Mouse (Mus musculus) c-Kit-positive CD71-negative TER-119-negative erythroid progenitor cells, embryonic 14.5 days (primary cell): ENCODE results near the gene Gm37240.

Source experiments
- DNase-seq: peaks from one replicate; pipeline ENCODE4 v3.0.0-alpha.2; 2013; ENCODE audit warnings: low read depth

Gene Gm37240

GRCm38 (mm10) chr3:84749222-84749621 lies 1138.1 kb downstream of the Gm37240 start:
- DNase-seq, result peak; percentile 47

DNA sequence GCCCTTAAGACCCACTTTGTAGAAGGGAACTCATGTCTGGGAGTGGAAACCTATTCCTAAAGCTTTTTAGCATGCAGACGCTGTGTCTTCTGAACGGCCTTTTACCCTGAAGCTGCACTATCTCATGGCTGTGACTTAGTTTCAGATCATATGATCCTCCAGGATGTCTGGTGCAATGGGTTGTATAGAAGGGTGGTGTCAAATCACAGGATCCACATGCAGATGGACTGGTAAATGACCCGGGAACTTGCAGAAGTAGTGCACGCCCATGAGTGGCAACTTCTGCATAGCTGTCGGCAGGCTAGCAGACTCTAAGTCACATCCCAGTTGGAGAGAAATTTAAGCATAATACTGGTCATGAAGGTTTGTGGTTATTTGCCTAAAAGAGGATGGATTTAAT lies 1139.2 kb downstream of the Gm37240 start:
- no peak for DNase-seq

DNA sequence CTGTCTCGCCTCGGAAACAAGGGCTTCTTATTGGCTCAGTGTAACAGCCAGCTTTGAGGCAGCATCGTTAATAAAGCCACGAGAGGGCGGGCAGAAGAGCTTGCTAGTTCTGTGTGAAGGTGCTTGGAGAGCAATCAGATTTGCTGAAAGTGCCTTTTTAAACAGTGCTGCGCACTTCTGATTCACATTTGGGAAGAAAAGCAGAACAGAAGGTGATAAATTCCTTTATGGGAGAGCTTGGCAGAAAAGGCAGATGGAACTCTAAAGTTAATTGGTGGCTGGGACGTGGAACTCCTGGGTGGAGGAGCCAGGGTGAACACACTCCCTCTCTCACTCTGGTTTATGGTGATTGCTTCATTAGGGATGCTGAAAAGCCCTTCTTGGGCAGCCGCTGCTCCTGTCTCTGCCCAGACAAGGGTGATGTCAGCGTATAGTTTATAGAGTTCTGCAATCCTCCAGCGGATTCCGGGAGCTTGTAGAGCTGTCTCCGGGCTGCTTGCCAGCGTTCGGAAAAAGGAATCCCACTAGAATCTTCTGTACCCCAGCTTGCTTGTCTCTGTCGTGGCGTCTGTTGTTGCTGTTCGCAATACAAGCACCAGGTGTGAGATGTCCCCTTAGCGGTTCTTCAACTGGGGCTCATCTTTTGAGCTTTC lies 1141.7 kb downstream of the Gm37240 start:
- no peak for DNase-seq

DNA sequence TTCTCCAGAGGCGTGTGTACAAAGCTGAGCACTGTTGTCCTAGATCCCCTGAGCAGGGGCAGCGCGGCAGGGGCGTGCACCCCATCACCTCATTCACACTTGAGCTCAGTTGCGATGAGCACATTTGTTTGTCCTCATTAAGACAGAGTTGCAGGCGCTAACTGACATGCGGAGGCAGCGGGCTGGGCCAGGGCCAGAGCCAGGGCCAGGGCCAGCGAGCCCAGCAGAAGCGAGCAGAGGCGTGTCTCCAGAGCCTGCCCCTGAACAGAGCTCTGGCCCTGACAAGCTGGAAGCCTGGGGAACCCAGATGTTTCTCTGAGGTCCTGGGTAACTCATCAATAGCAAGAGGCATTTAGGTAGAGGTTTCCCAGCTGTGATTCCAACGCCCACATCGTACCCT lies 1142.6 kb downstream of the Gm37240 start:
- no peak for DNase-seq

- no peak for DNase-seq
Measured at GRCm38 (mm10) chr3:84740050-84740596, 1147.2 kb downstream of the Gm37240 start.

DNA sequence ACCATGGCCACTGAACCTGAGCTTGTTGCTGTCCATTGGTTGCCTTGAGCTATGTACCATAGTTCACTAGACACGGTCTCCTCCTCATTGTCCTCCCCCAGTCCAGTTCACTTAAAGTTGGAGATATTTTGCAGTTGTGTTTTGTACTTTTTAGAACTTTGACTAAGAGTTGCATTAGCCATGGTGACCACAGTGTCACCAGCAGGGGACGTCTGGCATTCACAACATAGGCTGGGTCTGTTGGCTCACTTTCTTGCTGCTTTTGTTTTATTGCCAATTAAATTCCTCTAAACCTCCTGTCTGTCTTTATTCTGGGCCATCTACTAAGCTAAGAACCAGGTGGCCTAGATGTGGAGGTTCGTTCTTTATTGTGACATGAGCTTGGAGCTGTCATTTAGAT lies 1150.2 kb downstream of the Gm37240 start:
- DNase-seq, result no peak

DNA sequence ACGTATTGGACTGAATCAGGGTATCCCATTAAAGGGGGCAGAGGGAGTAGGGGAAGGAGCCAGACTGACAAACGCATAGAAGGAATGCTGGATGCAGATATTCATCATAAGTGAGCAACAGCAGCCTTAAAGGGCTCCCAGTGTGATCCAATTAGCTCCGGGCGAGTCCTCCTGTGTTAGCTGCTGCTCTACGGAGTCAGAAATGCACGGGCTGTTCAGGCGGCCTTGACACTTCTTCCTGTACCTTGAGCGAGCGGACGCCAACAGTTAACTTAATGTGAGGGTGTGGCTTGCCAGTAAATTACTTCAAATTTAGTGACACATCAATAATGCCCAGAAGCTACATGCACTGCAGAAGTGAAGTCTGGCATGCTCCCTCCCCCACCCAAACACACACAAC lies 1151.6 kb downstream of the Gm37240 start:
- DNase-seq, result no peak

- DNase-seq, result no peak
Measured at GRCm38 (mm10) chr3:84732516-84732915, 1154.8 kb downstream of the Gm37240 start.

GRCm38 (mm10) chr3:84732016-84732502 lies 1155.3 kb downstream of the Gm37240 start:
- DNase-seq, result no peak

GRCm38 (mm10) chr3:84731403-84732015 lies 1155.8 kb downstream of the Gm37240 start:
- DNase-seq, result no peak

- no peak for DNase-seq
Measured at GRCm38 (mm10) chr3:84731003-84731402, 1156.3 kb downstream of the Gm37240 start.

DNA sequence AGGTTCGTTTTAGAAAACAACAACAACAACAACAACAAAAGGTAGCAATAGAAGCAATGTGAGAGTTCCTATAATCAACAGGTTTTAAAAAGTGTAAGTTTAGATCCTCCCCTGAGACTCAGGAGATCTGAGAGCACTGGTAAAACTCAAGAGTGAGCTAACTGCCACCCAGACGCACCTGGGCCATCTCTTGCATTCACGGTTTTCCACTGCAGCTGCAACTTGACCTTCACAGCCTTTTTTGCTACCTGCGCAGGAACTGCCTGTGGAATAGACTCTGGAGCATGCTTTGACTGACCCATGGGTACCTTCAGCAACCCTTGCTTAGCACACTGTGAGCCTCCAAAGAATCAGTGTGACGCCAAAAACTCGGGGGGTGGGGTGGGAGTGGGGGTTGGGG lies 1157.5 kb downstream of the Gm37240 start:
- no peak for DNase-seq

GRCm38 (mm10) chr3:84723996-84724395 lies 1163.3 kb downstream of the Gm37240 start:
- DNase-seq, result no peak

- no peak for DNase-seq
Measured at GRCm38 (mm10) chr3:84722680-84723079, 1164.6 kb downstream of the Gm37240 start.

GRCm38 (mm10) chr3:84715073-84715768 lies 1172.1 kb downstream of the Gm37240 start:
- peak; percentile 65 for DNase-seq

DNA sequence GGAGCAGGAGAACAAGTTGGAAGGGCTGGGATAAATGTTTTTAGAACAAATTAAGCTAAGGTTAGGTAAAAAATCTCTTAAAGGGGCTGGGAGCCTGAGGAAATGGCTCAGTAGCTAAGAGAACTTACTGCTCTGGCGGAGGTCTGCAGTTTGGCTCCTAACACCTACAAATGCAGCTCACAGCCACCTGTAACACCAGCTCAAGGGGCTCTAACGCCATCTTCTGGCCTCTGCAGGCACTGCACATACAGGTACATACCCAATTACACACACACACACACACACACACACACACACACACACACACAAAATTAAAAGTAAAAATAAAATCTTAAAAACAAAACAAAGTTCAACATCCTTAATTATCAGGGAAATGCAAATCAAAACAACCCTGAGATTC lies 1174.4 kb downstream of the Gm37240 start:
- DNase-seq, result no peak

DNA sequence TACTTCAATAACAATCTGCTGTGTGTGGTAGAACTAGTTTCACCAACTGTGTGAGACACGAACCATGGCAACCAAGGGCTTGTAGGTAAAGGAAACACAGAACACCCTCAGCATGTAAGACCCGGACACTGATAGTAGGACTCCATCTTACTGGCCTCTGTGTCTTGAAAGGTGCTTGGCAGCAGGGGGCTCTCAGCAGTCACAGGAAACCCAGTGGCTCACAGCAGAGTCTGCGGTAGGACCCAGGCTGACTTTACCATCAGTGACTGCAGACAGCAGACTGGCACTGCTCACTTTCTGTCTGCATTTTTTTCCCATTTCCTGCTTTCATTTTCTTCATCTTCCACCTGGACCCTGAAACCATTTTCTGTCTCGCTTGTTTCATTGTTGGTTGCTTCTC lies 1176.6 kb downstream of the Gm37240 start:
- no peak for DNase-seq

DNA sequence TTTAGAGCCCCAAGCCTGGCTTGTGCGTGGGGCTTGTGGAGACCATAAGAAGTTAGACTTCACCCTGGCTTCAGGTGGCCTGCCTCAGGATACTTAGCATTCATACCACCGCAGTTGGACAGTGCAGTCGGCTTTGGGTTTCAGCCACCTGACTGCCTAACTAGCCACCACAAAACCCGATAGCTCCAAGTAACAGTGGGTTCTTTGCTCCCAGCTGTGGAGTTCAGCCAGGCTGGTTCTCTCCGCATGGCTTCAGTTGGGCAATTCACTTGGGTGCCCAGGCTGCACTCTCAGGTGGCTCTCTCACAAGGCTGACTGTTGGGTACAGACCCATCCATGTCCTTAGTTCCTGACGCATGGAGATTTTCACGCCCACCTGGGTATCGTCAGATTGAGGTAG lies 1177.4 kb downstream of the Gm37240 start:
- no peak for DNase-seq

- no peak for DNase-seq
Measured at GRCm38 (mm10) chr3:84709100-84709499, 1178.2 kb downstream of the Gm37240 start.

- no peak for DNase-seq
Measured at GRCm38 (mm10) chr3:84708469-84708868, 1178.8 kb downstream of the Gm37240 start.

DNA sequence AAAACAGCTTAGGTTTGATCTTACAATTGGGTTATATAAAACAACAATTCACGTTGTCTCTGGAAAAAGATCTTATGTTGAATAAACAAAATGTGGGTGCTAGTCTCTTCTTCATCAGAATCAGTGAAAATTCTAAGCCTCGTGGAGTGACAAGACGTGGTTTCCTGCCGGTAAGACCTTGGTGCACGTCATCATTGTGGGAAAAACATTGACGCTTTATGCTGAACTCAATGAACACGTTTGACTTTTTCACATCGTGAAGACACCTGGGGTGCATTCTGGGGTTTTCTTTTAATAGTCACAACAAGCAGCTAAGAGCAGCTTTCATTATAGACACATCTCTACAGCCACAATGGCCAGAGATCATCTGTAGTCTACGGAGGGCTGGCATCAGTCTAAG lies 1182.1 kb downstream of the Gm37240 start:
- no peak for DNase-seq

DNA sequence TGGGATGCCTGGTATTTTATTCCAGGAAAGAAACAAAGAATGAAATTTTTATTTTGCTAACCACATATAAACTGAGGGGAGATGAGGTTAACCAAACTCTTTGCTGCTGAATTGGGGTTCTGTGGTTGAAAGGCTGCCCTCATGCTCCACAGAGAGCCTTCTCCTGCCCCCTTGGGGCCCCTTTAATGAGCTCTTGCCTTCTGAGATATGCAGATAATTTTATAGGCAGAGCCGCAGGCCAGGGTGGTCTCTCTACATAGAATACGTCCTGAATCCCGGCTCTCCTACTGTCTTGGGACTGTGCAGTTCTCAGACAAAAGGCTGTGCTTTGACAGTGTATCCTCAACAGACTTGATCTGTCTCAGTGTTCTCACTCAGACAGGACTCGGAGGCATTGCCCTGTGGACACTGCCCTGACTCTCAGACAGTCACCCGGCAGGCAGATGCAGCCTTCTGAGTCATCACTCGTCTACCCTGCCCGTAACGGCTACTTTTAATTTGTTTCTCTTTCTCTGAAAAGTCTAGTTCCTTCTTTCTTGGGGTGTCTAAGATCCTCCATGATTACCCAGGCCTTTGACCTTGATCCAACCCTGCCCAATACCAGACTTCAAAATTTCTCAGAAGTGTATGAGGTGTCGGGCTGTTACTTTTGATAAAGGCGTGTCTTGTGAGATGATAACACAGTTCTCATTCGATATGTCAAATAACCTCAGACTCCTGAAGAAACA lies 1184.1 kb downstream of the Gm37240 start:
- no peak for DNase-seq
